Mouse (Mus musculus) T-helper 2 cell (primary cell): ENCODE data around the gene Rap1b.

Source experiments
- in situ Hi-C: fragments of 300-600 bp; cut with MboI, MseI; formaldehyde crosslinking; loops from one replicate; pipeline ENCODE4 v1.15.1; 2025; ENCODE audit warnings: high pct_unique_total_duplicates

Rap1b gene

DNA sequence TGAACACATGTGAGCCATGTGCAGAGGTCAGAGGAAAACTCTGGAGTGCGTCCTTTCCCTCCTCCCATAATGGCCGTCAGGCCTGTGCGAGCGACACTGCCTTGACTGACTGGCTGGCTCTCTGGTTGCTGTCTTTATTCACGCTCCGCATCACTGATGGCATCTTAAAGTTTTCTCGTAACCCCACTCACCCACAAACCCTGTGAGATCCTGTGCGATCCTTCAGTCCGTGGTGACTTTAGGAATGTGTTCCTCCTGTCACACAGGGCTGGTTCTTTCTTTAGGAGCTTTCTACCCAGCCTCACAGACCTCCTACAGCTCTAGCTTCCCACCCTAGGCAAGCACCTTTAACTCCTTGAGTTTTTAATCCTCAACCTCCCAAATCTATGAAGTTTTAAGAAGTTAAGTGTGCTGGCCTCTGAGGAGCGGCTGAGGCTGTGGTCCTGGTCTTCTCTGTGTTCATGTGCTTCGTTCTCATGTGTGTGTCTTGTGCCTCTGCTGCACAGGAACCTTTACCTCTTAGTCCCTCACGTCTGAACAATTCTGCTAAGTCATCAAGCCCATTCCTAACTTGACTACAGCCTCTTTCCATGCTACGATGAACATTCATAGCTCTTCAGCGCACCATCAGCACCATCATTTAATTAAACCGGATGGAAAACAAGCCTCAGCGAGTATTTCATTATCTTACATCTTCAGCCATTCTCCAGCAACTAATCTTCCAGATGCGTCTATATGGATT, 73.3 kb downstream of the Rap1b start:
- in situ Hi-C loops = no loop called here

GRCm38 (mm10) chr10:117771131-117771510, 74.7 kb downstream of the Rap1b start:
- in situ Hi-C loops = no loop called here

DNA sequence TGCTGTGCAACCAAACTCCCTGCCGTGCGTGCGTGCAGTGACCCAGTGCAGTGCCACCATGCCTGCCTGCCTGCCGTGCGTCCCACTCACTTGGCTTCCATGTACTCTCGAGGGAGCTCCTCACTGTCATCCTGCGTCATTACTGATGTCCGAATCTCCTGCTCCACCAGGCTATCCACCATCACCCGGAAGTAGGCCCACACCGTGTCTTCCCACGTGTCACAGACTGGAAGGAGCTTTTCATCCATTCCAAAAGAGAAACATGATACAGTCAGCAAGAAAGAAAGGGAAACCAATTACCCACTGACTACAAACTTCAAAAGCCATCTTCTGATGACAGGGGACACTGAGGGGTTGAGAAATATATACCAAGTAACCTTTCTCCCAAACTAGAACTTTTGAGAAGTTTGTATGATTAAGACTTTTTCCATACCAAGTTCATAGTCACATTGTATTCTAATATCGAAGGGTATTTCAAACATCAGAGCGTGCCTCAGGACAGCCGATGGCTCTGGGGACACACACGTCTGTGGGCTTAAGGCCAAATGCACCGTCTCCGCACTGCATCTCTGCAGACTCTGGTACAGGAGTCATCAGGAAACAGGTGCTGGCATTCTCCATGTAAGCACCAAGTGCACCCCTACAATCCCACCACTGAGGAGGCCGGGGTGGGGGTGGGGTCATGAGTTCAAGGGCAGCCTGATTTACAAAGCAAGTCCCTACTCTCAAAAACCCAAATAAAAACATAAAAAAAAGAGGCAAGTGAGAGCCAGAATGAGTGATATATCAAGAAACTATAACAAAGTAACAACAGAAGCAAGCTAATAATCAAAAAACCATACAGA, 75.3 kb downstream of the Rap1b start:
- in situ Hi-C loops = no loop called here

DNA sequence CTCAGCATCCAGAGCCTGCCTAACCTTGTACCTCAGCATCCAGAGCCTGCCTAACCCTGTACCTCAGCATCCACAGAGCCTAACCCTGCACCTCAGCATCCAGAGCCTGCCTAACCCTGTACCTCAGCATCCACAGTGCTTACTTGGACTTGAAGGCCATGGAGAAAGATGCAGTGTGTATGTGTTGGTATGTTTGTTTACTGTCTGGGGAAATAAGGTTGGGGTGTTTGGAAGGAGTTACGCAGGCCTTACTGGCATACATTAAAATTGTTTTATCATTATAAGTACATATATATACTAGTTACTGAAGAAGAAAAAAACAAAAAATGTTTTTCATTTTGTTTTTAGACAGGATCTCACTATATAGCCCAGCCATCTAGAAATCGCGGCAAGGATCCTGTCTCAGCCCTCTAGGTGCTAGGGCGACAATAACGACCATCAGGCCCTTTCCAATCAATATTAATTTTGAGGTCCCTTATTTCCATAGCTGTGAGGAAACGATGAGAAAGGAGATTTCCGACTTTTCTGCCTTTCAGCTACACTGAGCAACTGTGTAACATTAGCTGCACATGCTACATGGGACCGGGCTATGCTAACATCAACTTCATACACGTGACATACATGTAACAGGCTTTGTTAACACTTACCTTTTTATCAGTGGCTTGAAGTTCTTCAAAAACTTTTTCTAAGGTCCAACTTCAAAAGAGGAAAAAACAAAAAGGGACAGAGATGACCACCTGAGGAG, 76.1 kb downstream of the Rap1b start:
- in situ Hi-C loops = loop anchor here (5.0 kb wide), 1 partner anchor 77 kb away; no protein-coding TSS in a partner anchor

DNA sequence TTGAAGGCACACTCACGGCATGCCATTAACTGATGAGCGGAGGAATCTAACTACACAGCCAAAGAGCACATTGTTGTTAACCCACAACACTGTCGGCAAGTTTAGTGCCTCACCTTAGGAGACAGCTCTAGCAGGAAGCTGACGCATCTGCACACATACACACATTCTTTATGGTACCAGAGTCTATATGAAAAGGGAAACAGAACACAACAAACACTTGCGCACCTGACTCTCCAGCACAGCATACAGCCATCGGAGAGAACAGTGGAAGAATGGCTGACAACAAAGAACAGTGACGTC, 77.7 kb downstream of the Rap1b start:
- in situ Hi-C loops = loop anchor here (5.0 kb wide), 1 partner anchor 76 kb away; no protein-coding TSS in a partner anchor

DNA sequence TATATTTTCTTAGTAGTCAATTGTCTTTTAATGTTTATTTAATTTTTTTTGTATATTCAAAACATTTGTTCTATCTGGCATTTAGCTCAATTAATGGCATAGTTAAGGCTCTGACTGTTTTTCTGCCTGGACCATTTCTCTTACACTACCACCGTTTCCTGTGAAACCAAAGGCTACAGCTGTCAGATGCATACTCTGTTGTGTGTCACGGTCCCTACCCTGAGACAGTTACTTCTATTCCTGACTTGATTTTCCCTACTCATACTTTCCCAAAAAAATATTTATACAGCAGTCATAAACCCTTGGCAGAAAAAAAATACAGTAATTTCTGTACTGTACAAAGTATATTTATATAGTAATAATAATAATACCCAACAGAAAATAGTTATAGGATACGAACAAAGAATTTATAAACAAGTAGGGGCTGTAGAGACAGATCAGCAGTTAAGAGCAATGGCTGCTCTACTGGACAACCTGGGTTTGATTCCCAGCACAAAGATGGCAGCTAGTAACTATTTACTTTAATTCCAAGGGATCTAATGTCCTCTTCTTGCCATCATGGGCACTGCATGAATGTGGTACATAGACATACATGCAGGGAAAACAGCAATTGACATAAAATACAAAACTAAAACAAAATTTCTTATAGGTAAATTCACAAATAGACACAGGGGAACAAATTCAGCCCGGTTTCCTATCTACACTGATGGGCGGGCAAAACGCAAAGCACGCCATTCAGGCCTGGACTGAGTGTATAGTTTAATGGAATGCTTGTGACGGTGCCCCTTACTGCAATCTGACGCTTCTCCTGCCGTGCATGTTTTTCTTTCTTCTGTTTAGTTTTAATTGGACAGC, 78.3 kb downstream of the Rap1b start:
- in situ Hi-C loops = loop anchor here (5.0 kb wide), 1 partner anchor 75 kb away; no protein-coding TSS in a partner anchor

- in situ Hi-C loops = loop anchor here (5.0 kb wide), 1 partner anchor 75 kb away; no protein-coding TSS in a partner anchor
Measured at GRCm38 (mm10) chr10:117766896-117767160, 79.0 kb downstream of the Rap1b start.

DNA sequence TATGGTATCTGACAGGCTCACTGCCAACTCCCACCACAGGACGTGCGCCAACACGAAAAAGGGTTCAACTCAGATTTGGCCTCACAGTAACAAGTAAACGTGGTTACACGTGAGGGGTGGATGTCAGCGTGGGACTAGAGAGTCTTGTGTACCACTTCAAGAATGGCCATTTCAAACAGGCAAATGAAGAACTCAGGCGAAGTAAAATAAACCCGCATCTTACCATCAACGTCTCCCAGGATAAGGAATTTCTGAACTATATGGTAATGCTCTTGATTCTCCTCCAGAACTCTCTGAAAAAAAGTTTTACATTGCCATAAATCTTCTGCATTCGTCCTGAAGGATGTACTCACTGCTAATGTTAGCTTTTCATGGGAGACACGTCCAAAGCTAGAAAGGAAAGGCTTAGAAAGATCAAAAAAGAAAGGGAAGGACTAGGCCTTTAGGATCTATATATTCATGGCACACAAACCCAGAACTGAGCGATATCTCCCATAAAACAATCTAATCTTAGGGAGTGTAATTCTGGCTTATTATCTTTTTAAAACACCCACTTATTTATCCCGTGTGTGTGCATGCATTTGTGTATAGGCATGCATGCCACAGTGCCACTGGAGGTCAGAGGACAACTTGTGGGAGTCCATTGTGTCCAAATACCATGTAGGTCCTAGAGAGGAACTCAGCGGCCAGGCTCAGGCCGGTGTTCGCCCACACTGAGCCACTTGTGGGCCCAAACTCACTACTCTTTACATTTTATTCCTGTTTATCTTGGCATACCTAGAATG, 79.5 kb downstream of the Rap1b start:
- in situ Hi-C loops = loop anchor here (5.0 kb wide), 1 partner anchor 74 kb away; no protein-coding TSS in a partner anchor

DNA sequence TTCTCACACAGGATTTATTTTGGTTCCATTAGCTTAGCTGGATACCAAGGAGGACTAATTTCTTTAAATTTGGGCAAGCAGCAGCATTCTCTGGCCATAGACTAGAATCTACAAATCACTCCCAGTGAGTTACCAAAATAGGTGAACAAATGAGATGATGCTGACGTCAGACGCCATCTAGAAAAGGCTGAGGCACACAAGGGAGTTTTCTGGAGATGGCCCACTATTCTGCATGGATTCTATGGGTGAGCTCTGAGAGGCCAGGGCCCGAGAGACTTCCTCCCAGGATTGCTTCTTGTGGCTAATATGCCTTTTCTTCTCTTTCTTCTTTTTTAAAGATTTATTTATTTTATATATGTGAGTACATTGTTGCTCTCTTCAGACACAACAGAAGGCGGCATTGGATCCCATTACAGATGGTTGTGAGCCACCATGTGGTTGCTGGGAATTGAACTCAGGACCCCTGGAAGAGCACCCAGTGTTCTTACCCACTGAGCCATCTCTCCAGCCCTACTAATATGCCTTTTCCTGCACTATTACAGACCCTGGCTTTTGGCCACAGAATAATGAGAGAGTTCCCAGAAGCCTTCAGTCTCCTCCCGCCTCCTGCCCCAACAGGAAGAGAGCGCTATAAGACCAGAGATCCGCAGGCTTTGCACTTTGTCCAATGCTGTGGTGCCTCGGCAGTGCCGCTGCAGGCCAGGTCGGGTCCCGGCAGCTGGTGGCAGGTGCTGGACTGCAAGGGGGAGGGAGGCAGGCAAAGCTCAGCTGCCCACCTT, 80.5 kb downstream of the Rap1b start:
- in situ Hi-C loops = loop anchor here (5.0 kb wide), 1 partner anchor 73 kb away; no protein-coding TSS in a partner anchor

- in situ Hi-C loops = no loop called here
Measured at GRCm38 (mm10) chr10:117764598-117764997, 81.2 kb downstream of the Rap1b start.
